In genomic region chr2:4196041-4196440, GRCm38 (mm10) we compare ENCODE assay signal across 18 mouse cellular contexts.
DNase-seq lines count a peak whose midpoint lies in the region; ATAC-seq lines count a peak whose summit lies in the region.
"Had no signal": no experiment of that assay in that cellular context is flagged by ENCODE, and none has a peak within 500 bp of the region (broad histone marks: within the 10 kb centered on the region; RNA-seq: fewer than 3 reads in every experiment).

No protein-coding gene starts in this region.

- DNase-seq in heart, adult 8-10 months (ENCODE audit: low spot score), result peak; percentile 25
- DNase-seq in heart, embryonic 10.5 days (ENCODE audit: low spot score), result no peak
- peak; percentile 12 for DNase-seq in kidney, postnatal 14 days
- DNase-seq in cerebellum, postnatal 14 days, result peak; percentile 47 to 54
- peak; percentile 39 for DNase-seq in lung, postnatal 10 days
- DNase-seq in spleen, postnatal 4 days (ENCODE audit: low spot score in 2 of 2), result no peak
- DNase-seq: adrenal gland, postnatal 14 days; forebrain, postnatal 0 days; gastrocnemius, adult 2 months; right cerebral cortex, postnatal 25 days; thymus, postnatal 36 days had no signal

- no peak overlapping the region for H3K4me3 ChIP-seq in heart, embryonic 10.5 days
- no peak overlapping the region for H3K4me3 ChIP-seq in kidney, embryonic 15.5 days (replicated peaks)
- H3K4me3 ChIP-seq: gastrocnemius, adult 2 months; myocyte; neural tube, embryonic 15.5 days had no signal

- no peak overlapping the region for H3K9ac ChIP-seq in kidney, embryonic 15.5 days
- H3K9ac ChIP-seq: forebrain, postnatal 0 days; neural tube, embryonic 15.5 days had no signal

- ATAC-seq in kidney, embryonic 15.5 days (replicated peaks; ENCODE audit: low FRiP score), result no peak
- ATAC-seq: activated CD4-positive, CD25-positive, alpha-beta regulatory T cell, adult 4 months; forebrain, postnatal 0 days; Patski had no signal

- H3K9me3 ChIP-seq in heart, embryonic 10.5 days, result no peaks in the 10 kb centered on the region
- H3K9me3 ChIP-seq in kidney, embryonic 15.5 days (replicated peaks), result no peaks in the 10 kb centered on the region
- H3K9me3 ChIP-seq: neural tube, embryonic 15.5 days had no signal

- WGBS in heart, embryonic 10.5 days, result 80% methylated on average over 4 of the region's 4 CpGs
- 78% methylated on average over 4 of the region's 4 CpGs for WGBS in kidney, embryonic 15.5 days

- no peaks in the 10 kb centered on the region for H3K27me3 ChIP-seq in heart, embryonic 10.5 days (ENCODE audit: insufficient read depth, poor library complexity, severe bottlenecking)
- H3K27me3 ChIP-seq in kidney, embryonic 15.5 days, result no peaks in the 10 kb centered on the region
- H3K27me3 ChIP-seq: neural tube, embryonic 15.5 days had no signal

- H3K4me2 ChIP-seq in kidney, embryonic 15.5 days, result no peak overlapping the region
- H3K4me2 ChIP-seq: liver, embryonic 11.5 days; midbrain, embryonic 11.5 days; neural tube, embryonic 15.5 days had no signal

- no peaks in the 10 kb centered on the region for H3K36me3 ChIP-seq in heart, embryonic 10.5 days
- H3K36me3 ChIP-seq in kidney, embryonic 15.5 days, result no peaks in the 10 kb centered on the region
- H3K36me3 ChIP-seq: neural tube, embryonic 15.5 days had no signal

- no peaks in the 10 kb centered on the region for H3K4me1 ChIP-seq in heart, embryonic 10.5 days
- H3K4me1 ChIP-seq in kidney, embryonic 15.5 days, result no peaks in the 10 kb centered on the region

- no peak overlapping the region for H3K27ac ChIP-seq in heart, embryonic 10.5 days
- H3K27ac ChIP-seq in kidney, embryonic 15.5 days, result no peak overlapping the region
- H3K27ac ChIP-seq: gastrocnemius, adult 2 months; neural tube, embryonic 15.5 days had no signal

Comparison
In these comparisons a context has a peak if more than half of its experiments do, and no peak if none do; other contexts are left out.
1. DNase-seq: peak in heart, adult 8-10 months (single experiment), kidney, postnatal 14 days (single experiment), cerebellum, postnatal 14 days (2 of 2) and lung, postnatal 10 days (single experiment); none in heart, embryonic 10.5 days (single experiment) and spleen, postnatal 4 days (0 of 2).